Mouse (Mus musculus) kidney, embryonic 15.5 days (tissue): ENCODE results near the gene Gfra1. TPM values are rescaled to one million over a fixed set of nuclear protein-coding genes. Genes with fewer than 3 reads are reported as not detected.

Experiments used
- ATAC-seq: fragments of 200-750 bp; cut with Nextera tagmentation; replicated peaks from 2 replicates; pipeline ENCODE4 v1.8.0; 2017; ENCODE audit warnings: moderate TSS enrichment; ENCODE audit not compliant: low FRiP score
- H3K27ac ChIP-seq: fragments of 300-500 bp; sonication (generic); 2 replicates; pipeline ENCODE4 v1.5.1; 2015; ENCODE audit warnings: mild to moderate bottlenecking, inconsistent platforms
- H3K27me3 ChIP-seq: fragments of 300-500 bp; sonication (generic); 2 replicates; pipeline ENCODE4 v1.6.1; 2015; ENCODE audit warnings: inconsistent platforms
- H3K36me3 ChIP-seq: fragments of 300-500 bp; sonication (generic); 2 replicates; pipeline ENCODE4 v1.6.1; 2015; ENCODE audit warnings: inconsistent platforms
- H3K4me1 ChIP-seq: fragments of 300-500 bp; sonication (generic); 2 replicates; pipeline ENCODE4 v1.6.1; 2015; ENCODE audit warnings: inconsistent platforms
- H3K4me2 ChIP-seq: fragments of 300-500 bp; sonication (generic); 2 replicates; pipeline ENCODE4 v1.6.1; 2015; ENCODE audit warnings: moderate library complexity, mild to moderate bottlenecking, inconsistent platforms
- H3K4me3 ChIP-seq: fragments of 300-500 bp; sonication (generic); replicated peaks from 2 replicates; pipeline ENCODE4 v1.5.1; 2015; ENCODE audit warnings: mild to moderate bottlenecking, inconsistent platforms
- H3K9ac ChIP-seq: fragments of 300-500 bp; sonication (generic); 2 replicates; pipeline ENCODE4 v1.6.1; 2015; ENCODE audit warnings: mild to moderate bottlenecking, inconsistent platforms
- H3K9me3 ChIP-seq: fragments of 300-500 bp; sonication (generic); replicated peaks from 2 replicates; pipeline ENCODE4 v1.6.1; 2016; ENCODE audit warnings: inconsistent platforms
- WGBS: fragments of 180-500 bp; shearing (Covaris S2); methylation state at CpG from one replicate; pipeline ENCODE4 v1.1.7; 2015; ENCODE audit warnings: mixed read lengths; 5-methylcytosine and 5-hydroxymethylcytosine counted together
- polyA plus RNA-seq: library from polyadenylated mRNA; unstranded; fragments of >200 nt; fragmentation: Nextera tagmentation; extraction: Ambion mirVana; gene quantifications from 2 replicates; pipeline ENCODE4 v1.2.1, GENCODE M21; 2015

The Gfra1 gene
- polyA plus RNA-seq, 1 experiment from 2014 or later, result 65.3 TPM

GRCm38 (mm10) chr19:58345137-58345536 is 110.6 kb downstream of the Gfra1 start:
- H3K36me3 ChIP-seq, result no peaks in the 10 kb centered on the region
- H3K9ac ChIP-seq, result no peak overlapping the region
- H3K27me3 ChIP-seq, result no peaks in the 10 kb centered on the region
- no peak overlapping the region for H3K27ac ChIP-seq
- no peak overlapping the region for H3K4me2 ChIP-seq
- H3K4me3 ChIP-seq, result no peak overlapping the region
- H3K9me3 ChIP-seq, result no peaks in the 10 kb centered on the region
- peaks cover 19% of the 10 kb centered on the region; the same call in 1 of the 2 replicates for H3K4me1 ChIP-seq
- WGBS, result 34% methylated on average over 7 of the region's 7 CpGs
- no peak for ATAC-seq

GRCm38 (mm10) chr19:58341351-58341750 is 114.4 kb downstream of the Gfra1 start:
- no peak overlapping the region for H3K4me2 ChIP-seq
- no peak overlapping the region for H3K27ac ChIP-seq
- 85% methylated on average over 4 of the region's 4 CpGs for WGBS
- no peak overlapping the region for H3K4me3 ChIP-seq
- H3K4me1 ChIP-seq, result peaks cover 16% of the 10 kb centered on the region
- no peaks in the 10 kb centered on the region for H3K9me3 ChIP-seq
- no peaks in the 10 kb centered on the region for H3K36me3 ChIP-seq
- H3K9ac ChIP-seq, result no peak overlapping the region
- no peaks in the 10 kb centered on the region for H3K27me3 ChIP-seq
- no peak for ATAC-seq

- WGBS, result 84% methylated on average over 8 of the region's 8 CpGs
- no peak overlapping the region for H3K4me2 ChIP-seq
- H3K9me3 ChIP-seq, result no peaks in the 10 kb centered on the region
- no peaks in the 10 kb centered on the region for H3K27me3 ChIP-seq
- H3K27ac ChIP-seq, result no peak overlapping the region
- no peaks in the 10 kb centered on the region for H3K36me3 ChIP-seq
- H3K9ac ChIP-seq, result no peak overlapping the region
- peaks cover 24% of the 10 kb centered on the region for H3K4me1 ChIP-seq
- no peak overlapping the region for H3K4me3 ChIP-seq
- ATAC-seq, result no peak
Observed at GRCm38 (mm10) chr19:58340221-58340620, 115.5 kb downstream of the Gfra1 start.

GRCm38 (mm10) chr19:58336802-58337201 is 118.9 kb downstream of the Gfra1 start:
- no peaks in the 10 kb centered on the region for H3K36me3 ChIP-seq
- no peak overlapping the region for H3K4me3 ChIP-seq
- peak; percentile 57 for ATAC-seq
- H3K4me2 ChIP-seq, result no peak overlapping the region
- peak overlapping the region; percentile 59 for H3K27ac ChIP-seq
- peaks cover 33% of the 10 kb centered on the region for H3K4me1 ChIP-seq
- no peaks in the 10 kb centered on the region for H3K9me3 ChIP-seq
- no peak overlapping the region for H3K9ac ChIP-seq
- no peaks in the 10 kb centered on the region for H3K27me3 ChIP-seq
- WGBS, result 23% methylated on average over 6 of the region's 6 CpGs

- Histone ChIP-seq H3K27ac (peak overlapping the region; percentile 59), H3K9me3 (no peaks in the 10 kb centered on the region), H3K36me3 (no peaks in the 10 kb centered on the region), H3K4me3 (no peak overlapping the region), H3K27me3 (no peaks in the 10 kb centered on the region), H3K4me2 (no peak overlapping the region), H3K4me1 (peaks cover 33% of the 10 kb centered on the region), H3K9ac (no peak overlapping the region)
- WGBS, result 21% methylated on average over 12 of the region's 12 CpGs
- peak; percentile 38; the same call in 1 of the 2 replicates for ATAC-seq
Observed at GRCm38 (mm10) chr19:58335585-58336530, 119.9 kb downstream of the Gfra1 start.

GRCm38 (mm10) chr19:58329305-58329704 is 126.4 kb downstream of the Gfra1 start:
- no peaks in the 10 kb centered on the region for H3K27me3 ChIP-seq
- no peak overlapping the region for H3K4me3 ChIP-seq
- no peaks in the 10 kb centered on the region for H3K36me3 ChIP-seq
- no peak overlapping the region for H3K4me2 ChIP-seq
- no peak overlapping the region for H3K27ac ChIP-seq
- no peak overlapping the region for H3K9ac ChIP-seq
- 71% methylated on average over 5 of the region's 5 CpGs for WGBS
- peaks cover 12% of the 10 kb centered on the region for H3K4me1 ChIP-seq
- H3K9me3 ChIP-seq, result no peaks in the 10 kb centered on the region
- ATAC-seq, result no peak

GRCm38 (mm10) chr19:58328014-58328413 is 127.7 kb downstream of the Gfra1 start:
- no peak overlapping the region for H3K4me2 ChIP-seq
- H3K36me3 ChIP-seq, result no peaks in the 10 kb centered on the region
- H3K9me3 ChIP-seq, result no peaks in the 10 kb centered on the region
- no peak overlapping the region for H3K9ac ChIP-seq
- no peak for ATAC-seq
- WGBS, result 48% methylated on average over 5 of the region's 5 CpGs
- peaks cover 12% of the 10 kb centered on the region for H3K4me1 ChIP-seq
- no peaks in the 10 kb centered on the region for H3K27me3 ChIP-seq
- no peak overlapping the region for H3K27ac ChIP-seq
- no peak overlapping the region for H3K4me3 ChIP-seq

- peaks cover 7% of the 10 kb centered on the region; the same call in 1 of the 2 replicates for H3K9me3 ChIP-seq
- no peak overlapping the region for H3K9ac ChIP-seq
- peaks cover 20% of the 10 kb centered on the region for H3K36me3 ChIP-seq
- H3K27ac ChIP-seq, result no peak overlapping the region
- H3K27me3 ChIP-seq, result no peaks in the 10 kb centered on the region
- H3K4me3 ChIP-seq, result no peak overlapping the region
- peaks cover 8% of the 10 kb centered on the region; the same call in 1 of the 2 replicates for H3K4me1 ChIP-seq
- 70% methylated on average over 5 of the region's 5 CpGs for WGBS
- no peak overlapping the region for H3K4me2 ChIP-seq
- no peak for ATAC-seq
Observed at GRCm38 (mm10) chr19:58316474-58316873, 139.2 kb downstream of the Gfra1 start.

- Histone ChIP-seq H3K4me1 (peaks cover 6% of the 10 kb centered on the region; the same call in 1 of the 2 replicates), H3K4me2 (no peak overlapping the region), H3K9me3 (peaks cover 7% of the 10 kb centered on the region; the same call in 1 of the 2 replicates), H3K36me3 (peaks cover 20% of the 10 kb centered on the region), H3K27ac (no peak overlapping the region), H3K27me3 (no peaks in the 10 kb centered on the region), H3K4me3 (no peak overlapping the region), H3K9ac (no peak overlapping the region)
- ATAC-seq, result no peak
- WGBS, result 95% methylated on average over 5 of the region's 5 CpGs
Observed at GRCm38 (mm10) chr19:58315681-58316080, 140.0 kb downstream of the Gfra1 start.

GRCm38 (mm10) chr19:58314631-58315030 is 141.1 kb downstream of the Gfra1 start:
- 80% methylated on average over 5 of the region's 5 CpGs for WGBS
- H3K9me3 ChIP-seq, result peaks cover 7% of the 10 kb centered on the region; the same call in 1 of the 2 replicates
- peaks cover 20% of the 10 kb centered on the region for H3K36me3 ChIP-seq
- peaks cover 14% of the 10 kb centered on the region; the same call in 1 of the 2 replicates for H3K4me1 ChIP-seq
- H3K27me3 ChIP-seq, result no peaks in the 10 kb centered on the region
- H3K27ac ChIP-seq, result no peak overlapping the region
- no peak overlapping the region for H3K9ac ChIP-seq
- H3K4me2 ChIP-seq, result no peak overlapping the region
- no peak overlapping the region for H3K4me3 ChIP-seq
- no peak for ATAC-seq

GRCm38 (mm10) chr19:58313785-58314184 is 141.9 kb downstream of the Gfra1 start:
- no peak overlapping the region for H3K27ac ChIP-seq
- no peak overlapping the region for H3K4me2 ChIP-seq
- H3K27me3 ChIP-seq, result no peaks in the 10 kb centered on the region
- ATAC-seq, result no peak
- peaks cover 7% of the 10 kb centered on the region; the same call in 1 of the 2 replicates for H3K9me3 ChIP-seq
- no peak overlapping the region for H3K4me3 ChIP-seq
- 88% methylated on average over 2 of the region's 2 CpGs for WGBS
- peaks cover 20% of the 10 kb centered on the region for H3K36me3 ChIP-seq
- H3K4me1 ChIP-seq, result peaks cover 16% of the 10 kb centered on the region; the same call in 1 of the 2 replicates
- no peak overlapping the region for H3K9ac ChIP-seq

- H3K4me3 ChIP-seq, result no peak overlapping the region
- WGBS, result 81% methylated on average over 2 of the region's 2 CpGs
- H3K4me2 ChIP-seq, result no peak overlapping the region
- peaks cover 20% of the 10 kb centered on the region for H3K36me3 ChIP-seq
- H3K9ac ChIP-seq, result no peak overlapping the region
- no peaks in the 10 kb centered on the region for H3K27me3 ChIP-seq
- H3K27ac ChIP-seq, result no peak overlapping the region
- H3K4me1 ChIP-seq, result peaks cover 16% of the 10 kb centered on the region; the same call in 1 of the 2 replicates
- H3K9me3 ChIP-seq, result peaks cover 7% of the 10 kb centered on the region; the same call in 1 of the 2 replicates
- no peak for ATAC-seq
Observed at GRCm38 (mm10) chr19:58312492-58312891, 143.2 kb downstream of the Gfra1 start.
